Mouse (Mus musculus) left cerebral cortex, adult 18-20 months (tissue): ENCODE results near the gene Cypt2. TPM values are rescaled to one million over a fixed set of nuclear protein-coding genes. Genes with fewer than 3 reads are reported as not detected.
"Not testable (repeated sequence)": the region's sequence is repeated elsewhere in the genome, so short reads cannot be mapped to it uniquely, and the experiment has no call there.

Experiments used
- DNase-seq, 2 experiments: peaks; one replicate each; pipeline ENCODE4 v3.0.0; 2021 to 2022; ENCODE audit warnings: low spot score in 2 of 2, mixed read lengths in 1 of 2
- long read RNA-seq, 2 experiments: library from polyadenylated mRNA; stranded (forward); transcript quantifications; one replicate each; pipeline ENCODE4 v2.0.0; 2021
- total RNA-seq, 2 experiments: library from RNA; stranded (reverse); gene quantifications; 2 replicates each; pipeline ENCODE4 v1.2.3; 2021

Cypt2 gene
- not detected for total RNA-seq
- long read RNA-seq, experiment 1, result 0 reads
- long read RNA-seq, experiment 2, result 0 reads

- not testable (repeated sequence) for DNase-seq
These were observed at the start of gene Cypt2 for GRCm38 (mm10) chrX:105499472-105499871. TSS of gene Cypt2 (plus strand) at chrX:105499772.

GRCm38 (mm10) chrX:105546234-105546633 is 46.7 kb downstream of the Cypt2 start:
- DNase-seq, result no peak
